Mouse (Mus musculus): ENCODE measurements around the gene Elfn2. TPM values are rescaled to one million over a fixed set of nuclear protein-coding genes. Genes with fewer than 3 reads are reported as not detected.
A peak's percentile ranks its signal among the peaks of the same experiment; 100 is the strongest.

The Elfn2 gene
- total RNA-seq, 2 experiments from 2014 or later = not detected

DNA sequence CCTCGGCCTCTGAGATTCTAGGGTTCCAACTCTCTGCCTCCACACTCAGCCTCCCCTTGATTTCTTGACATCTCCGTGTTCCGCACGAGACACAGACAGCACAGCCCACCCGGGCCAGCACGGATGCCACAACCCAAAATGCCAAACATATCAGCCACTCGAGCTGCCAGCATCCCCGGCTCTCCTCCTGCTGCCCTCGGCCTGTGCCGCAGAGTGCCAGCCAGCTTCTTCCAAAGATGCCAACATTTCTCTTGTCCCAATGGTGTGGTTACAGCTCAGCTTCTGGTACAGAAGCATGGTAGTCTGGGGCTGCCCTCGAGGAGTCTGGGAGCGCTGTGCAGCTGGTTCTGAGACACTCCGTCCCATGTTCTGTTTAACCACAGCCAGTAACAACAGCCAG, 92.3 kb downstream of the Elfn2 start:
- ATAC-seq (replicated peaks; ENCODE audit: low FRiP score, poor library complexity, severe bottlenecking) = no peak

DNA sequence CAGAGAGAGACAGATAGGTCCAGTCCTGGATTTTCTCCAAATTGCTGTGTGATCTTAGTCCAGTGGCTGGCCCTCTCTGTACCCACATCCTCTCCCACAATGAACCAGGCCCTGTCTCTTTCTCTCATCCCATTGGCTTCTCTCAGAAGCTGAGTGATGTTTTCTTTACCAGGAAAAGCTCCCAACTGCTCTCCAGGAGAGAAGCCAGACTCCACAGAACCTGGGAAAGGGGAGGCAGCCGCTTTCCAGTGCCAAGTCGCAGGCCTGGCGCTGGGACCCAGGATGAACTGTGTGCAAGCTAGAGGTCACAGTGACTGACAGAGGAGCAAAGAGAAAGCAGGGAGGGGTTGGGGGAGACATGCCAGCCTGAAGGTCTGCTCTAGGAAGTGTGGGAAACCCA, 93.6 kb downstream of the Elfn2 start:
- ATAC-seq (replicated peaks; ENCODE audit: low FRiP score, poor library complexity, severe bottlenecking) = no peak

DNA sequence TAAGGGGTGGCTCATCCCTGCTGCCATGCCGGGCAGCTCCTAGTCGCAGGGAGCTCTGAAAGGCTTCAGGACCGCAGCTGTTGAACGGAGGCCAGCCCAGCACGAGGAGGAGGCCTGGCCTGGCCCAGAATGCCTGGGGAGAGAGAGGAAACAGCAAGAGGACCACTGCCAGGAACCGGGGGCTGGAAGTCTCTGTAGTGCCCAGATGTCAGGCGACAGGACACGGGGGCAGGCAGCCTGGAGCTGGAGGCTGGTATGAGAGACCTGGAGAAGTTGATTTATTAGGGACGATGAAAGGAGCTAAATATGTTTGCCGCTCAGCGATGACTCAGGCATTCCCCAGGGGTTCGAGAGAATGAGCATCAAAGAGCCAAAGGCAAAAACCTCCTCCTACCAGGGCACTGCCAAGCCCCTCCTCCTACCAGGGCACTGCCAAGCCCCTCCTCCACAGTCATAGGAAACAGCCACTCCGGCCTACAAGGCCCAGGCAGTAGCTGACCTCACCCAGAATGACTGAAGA, 94.1 kb downstream of the Elfn2 start:
- no peak for ATAC-seq (replicated peaks; ENCODE audit: low FRiP score, poor library complexity, severe bottlenecking)

DNA sequence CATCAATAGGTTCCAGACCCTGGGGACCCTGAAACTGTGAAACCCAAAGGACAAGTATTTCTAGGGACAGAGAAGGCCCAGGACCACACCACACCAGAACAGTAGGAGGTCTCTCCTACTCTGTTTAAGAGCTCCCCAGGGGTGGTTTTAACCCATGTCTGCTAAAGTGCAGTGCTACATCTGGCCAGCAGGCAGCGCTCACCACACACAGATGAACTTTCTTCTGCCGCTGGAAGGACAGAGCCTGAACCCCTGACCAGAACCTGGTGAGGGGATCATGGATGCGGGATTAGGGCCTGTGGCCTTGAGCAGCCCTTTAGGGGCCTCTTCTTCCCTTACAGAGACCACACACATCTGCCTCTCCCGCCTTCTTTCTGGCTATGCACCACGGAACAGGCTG, 95.1 kb downstream of the Elfn2 start:
- ATAC-seq (replicated peaks; ENCODE audit: low FRiP score, poor library complexity, severe bottlenecking) = 0 out of 2 replicates have a peak, but pooled peaks have one; percentile 22

Other genes starting within 250 kb of the Elfn2 start
- 2.9 and 10.5 TPM in 2 replicates for gene Il2rb, start 223.5 kb downstream of the Elfn2 start, total RNA-seq (2015; ENCODE audit: low replicate concordance)
- gene Il2rb, start 223.5 kb downstream of the Elfn2 start, total RNA-seq (2017; ENCODE audit: low replicate concordance) = 2.2 and 3.9 TPM in 2 replicates
- gene C1qtnf6, start 187.4 kb downstream of the Elfn2 start, total RNA-seq (2015; ENCODE audit: low replicate concordance) = 4.3 TPM in 1 of 2 replicates, not detected in the other
- gene C1qtnf6, start 187.4 kb downstream of the Elfn2 start, total RNA-seq (2017; ENCODE audit: low replicate concordance) = not detected in 2 replicates
- not detected in 2 replicates for gene Sstr3, start 174.1 kb downstream of the Elfn2 start, total RNA-seq (2015; ENCODE audit: low replicate concordance)
- gene Sstr3, start 174.1 kb downstream of the Elfn2 start, total RNA-seq (2017; ENCODE audit: low replicate concordance) = not detected in 2 replicates
- 126 and 259 TPM in 2 replicates for gene Rac2, start 146.0 kb downstream of the Elfn2 start, total RNA-seq (2015; ENCODE audit: low replicate concordance)
- 61.6 and 79.4 TPM in 2 replicates for gene Rac2, start 146.0 kb downstream of the Elfn2 start, total RNA-seq (2017; ENCODE audit: low replicate concordance)
- 11.2 and 18.4 TPM in 2 replicates for gene Cyth4, start 121.7 kb downstream of the Elfn2 start, total RNA-seq (2015; ENCODE audit: low replicate concordance)
- 16.3 and 20.8 TPM in 2 replicates for gene Cyth4, start 121.7 kb downstream of the Elfn2 start, total RNA-seq (2017; ENCODE audit: low replicate concordance)
- gene Mfng, start 54.7 kb upstream of the Elfn2 start, total RNA-seq (2015; ENCODE audit: low replicate concordance) = 1.7 and 1.8 TPM in 2 replicates
- 2.3 TPM in 1 of 2 replicates, not detected in the other for gene Mfng, start 54.7 kb upstream of the Elfn2 start, total RNA-seq (2017; ENCODE audit: low replicate concordance)
- gene Card10, start 84.3 kb upstream of the Elfn2 start, total RNA-seq (2015; ENCODE audit: low replicate concordance) = 0.42 and 0.72 TPM in 2 replicates
- gene Card10, start 84.3 kb upstream of the Elfn2 start, total RNA-seq (2017; ENCODE audit: low replicate concordance) = not detected in 2 replicates
- gene Cdc42ep1, start 123.9 kb upstream of the Elfn2 start, total RNA-seq (2015; ENCODE audit: low replicate concordance) = not detected in 2 replicates
- not detected in 2 replicates for gene Cdc42ep1, start 123.9 kb upstream of the Elfn2 start, total RNA-seq (2017; ENCODE audit: low replicate concordance)
- gene Lgals2, start 136.8 kb upstream of the Elfn2 start, total RNA-seq (2015; ENCODE audit: low replicate concordance) = not detected in 2 replicates
- gene Lgals2, start 136.8 kb upstream of the Elfn2 start, total RNA-seq (2017; ENCODE audit: low replicate concordance) = not detected in 2 replicates
- 22.0 and 25.2 TPM in 2 replicates for gene Gga1, start 158.4 kb upstream of the Elfn2 start, total RNA-seq (2015; ENCODE audit: low replicate concordance)
- gene Gga1, start 158.4 kb upstream of the Elfn2 start, total RNA-seq (2017; ENCODE audit: low replicate concordance) = 3.5 and 6.0 TPM in 2 replicates
- 1.3 TPM in 1 of 2 replicates, not detected in the other for gene Gm49510, start 180.9 kb upstream of the Elfn2 start, total RNA-seq (2015; ENCODE audit: low replicate concordance)
- gene Gm49510, start 180.9 kb upstream of the Elfn2 start, total RNA-seq (2017; ENCODE audit: low replicate concordance) = not detected in 2 replicates
- gene Sh3bp1, start 181.0 kb upstream of the Elfn2 start, total RNA-seq (2015; ENCODE audit: low replicate concordance) = 17.7 and 21.4 TPM in 2 replicates
- 0.26 and 7.1 TPM in 2 replicates for gene Sh3bp1, start 181.0 kb upstream of the Elfn2 start, total RNA-seq (2017; ENCODE audit: low replicate concordance)
- gene Pdxp, start 195.1 kb upstream of the Elfn2 start, total RNA-seq (2015; ENCODE audit: low replicate concordance) = 0.72 and 2.1 TPM in 2 replicates
- 1.4 TPM in 1 of 2 replicates, not detected in the other for gene Pdxp, start 195.1 kb upstream of the Elfn2 start, total RNA-seq (2017; ENCODE audit: low replicate concordance)
- 66.7 and 92.6 TPM in 2 replicates for gene Lgals1, start 208.0 kb upstream of the Elfn2 start, total RNA-seq (2015; ENCODE audit: low replicate concordance)
- gene Lgals1, start 208.0 kb upstream of the Elfn2 start, total RNA-seq (2017; ENCODE audit: low replicate concordance) = 67.5 and 70.4 TPM in 2 replicates
- 12.6 and 22.6 TPM in 2 replicates for gene Nol12, start 216.2 kb upstream of the Elfn2 start, total RNA-seq (2015; ENCODE audit: low replicate concordance)
- 6.8 and 11.2 TPM in 2 replicates for gene Nol12, start 216.2 kb upstream of the Elfn2 start, total RNA-seq (2017; ENCODE audit: low replicate concordance)
- 40.7 and 72.8 TPM in 2 replicates for gene Triobp, start 229.0 kb upstream of the Elfn2 start, total RNA-seq (2015; ENCODE audit: low replicate concordance)
- gene Triobp, start 229.0 kb upstream of the Elfn2 start, total RNA-seq (2017; ENCODE audit: low replicate concordance) = 46.2 and 61.3 TPM in 2 replicates